8 mouse cellular contexts compared by ENCODE assay signal in the genomic region with DNA sequence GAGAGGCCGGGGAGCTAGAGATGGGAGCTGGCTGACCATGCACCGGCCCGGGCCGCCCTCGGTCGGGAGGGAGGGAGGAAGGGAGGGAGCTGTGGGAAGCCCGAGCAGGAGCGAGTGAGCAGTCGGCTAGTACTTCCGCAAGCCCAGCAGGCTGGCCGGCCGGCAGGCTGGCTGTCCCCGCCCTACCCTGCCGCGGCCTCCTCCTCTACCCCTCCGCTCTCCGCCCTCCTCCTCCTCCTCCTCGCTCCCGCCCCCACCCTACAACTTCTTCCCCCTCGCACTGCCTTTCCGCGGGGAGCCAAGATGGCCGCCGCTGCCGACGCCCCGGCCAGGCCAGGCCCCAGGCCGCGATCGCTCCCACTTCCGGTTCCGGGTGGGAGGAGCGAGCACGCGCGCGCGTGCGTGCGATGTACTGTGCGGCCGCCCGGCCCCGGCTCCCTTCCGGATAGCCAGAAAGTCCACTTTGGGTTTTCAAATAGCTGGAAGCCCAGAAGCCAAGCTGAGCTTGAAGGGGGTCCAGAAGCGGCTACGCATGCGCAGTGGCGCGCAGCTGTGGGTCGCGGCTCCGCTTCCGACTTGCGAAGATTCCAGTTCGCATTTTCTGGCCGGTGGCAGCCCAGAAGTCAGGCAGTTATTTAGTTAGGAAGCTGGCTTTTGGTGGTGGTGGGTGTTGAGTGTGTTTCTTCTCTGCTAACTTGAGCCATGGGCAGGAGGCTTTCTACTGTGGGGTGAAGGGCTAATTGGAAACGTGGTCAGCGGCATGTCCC. TPM values are rescaled to one million over a fixed set of nuclear protein-coding genes. Genes with fewer than 3 reads are reported as not detected.
A peak's percentile ranks its signal among the peaks of the same experiment; 100 is the strongest.
DNase-seq lines count a peak whose midpoint lies in the region; ATAC-seq and TF ChIP-seq lines count a peak whose summit lies in the region.

Actr3 (minus strand) TSS at position 359 of the 767 bp plus-strand sequence.

- peak; percentile 99 for DNase-seq in c-Kit-positive CD71-positive TER-119-positive erythroid progenitor cells, embryonic 14.5 days (ENCODE audit: low spot score)
- peak; percentile 98 for DNase-seq in heart, postnatal 0 days (ENCODE audit: low spot score)
- peak; percentile 100 for DNase-seq in kidney, postnatal 4 days

- H3K4me3 ChIP-seq in E14TG2a.4 (replicated peaks; ENCODE audit: low read length) = peak within 1 kb of the TSS; percentile 93
- H3K4me3 ChIP-seq in forebrain, embryonic 12.5 days (replicated peaks) = peak within 1 kb of the TSS; percentile 82
- H3K4me3 ChIP-seq in heart, postnatal 0 days (ENCODE audit: low read depth, low read length) = peak within 1 kb of the TSS; percentile 85
- peak within 1 kb of the TSS; percentile 92 for H3K4me3 ChIP-seq in liver, embryonic 16.5 days (ENCODE audit: low read depth, low read length)
- peak within 1 kb of the TSS; percentile 86 for H3K4me3 ChIP-seq in neural tube, embryonic 13.5 days
- peak within 1 kb of the TSS; percentile 99 for H3K4me3 ChIP-seq in testis, adult 2 months (ENCODE audit: control insufficient read depth, low read depth, low read length)

- H3K9ac ChIP-seq in forebrain, embryonic 12.5 days = peak within 1 kb of the TSS; percentile 90
- peak within 1 kb of the TSS; percentile 94 for H3K9ac ChIP-seq in heart, postnatal 0 days (replicated peaks; ENCODE audit: low read depth, low read length)
- H3K9ac ChIP-seq in liver, embryonic 16.5 days (ENCODE audit: low read depth, low read length) = peak within 1 kb of the TSS; percentile 95
- H3K9ac ChIP-seq in neural tube, embryonic 13.5 days = peak within 1 kb of the TSS; percentile 92

- peak; percentile 96 for ATAC-seq in forebrain, embryonic 12.5 days (ENCODE audit: low FRiP score)
- peak; percentile 92 for ATAC-seq in heart, postnatal 0 days (ENCODE audit: insufficient read depth, low read depth)
- ATAC-seq in liver, embryonic 16.5 days (ENCODE audit: low read depth) = peak; percentile 92
- ATAC-seq in neural tube, embryonic 13.5 days (ENCODE audit: low read depth) = peak; percentile 96

- under 1% methylated on average over 52 of the region's 59 CpGs for WGBS in forebrain, embryonic 12.5 days
- WGBS in heart, postnatal 0 days = under 1% methylated on average over 50 of the region's 59 CpGs
- under 1% methylated on average over 48 of the region's 59 CpGs for WGBS in liver, embryonic 16.5 days (ENCODE audit: insufficient replicate concordance)
- under 1% methylated on average over 50 of the region's 59 CpGs for WGBS in neural tube, embryonic 13.5 days

- peak; percentile 85 for TF ChIP-seq EP300 in heart, postnatal 0 days (IDR thresholded peaks at IDR 0.05; ENCODE audit: low read depth)

- no peaks in the 10 kb centered on the region for H3K36me3 ChIP-seq in E14TG2a.4 (ENCODE audit: insufficient read depth, low read length)
- no peaks in the 10 kb centered on the region for H3K36me3 ChIP-seq in forebrain, embryonic 12.5 days (replicated peaks)
- no peaks in the 10 kb centered on the region for H3K36me3 ChIP-seq in heart, postnatal 0 days (replicated peaks; ENCODE audit: control insufficient read depth, insufficient read depth, low read length)
- no peaks in the 10 kb centered on the region for H3K36me3 ChIP-seq in liver, embryonic 16.5 days (ENCODE audit: control insufficient read depth, insufficient read depth)
- H3K36me3 ChIP-seq in neural tube, embryonic 13.5 days = no peaks in the 10 kb centered on the region
- H3K36me3 ChIP-seq in testis, adult 2 months (ENCODE audit: control insufficient read depth, insufficient read depth, low read length) = no peaks in the 10 kb centered on the region

- TF ChIP-seq POLR2A in testis, adult 2 months (IDR thresholded peaks at IDR 0.05; ENCODE audit: control insufficient read depth, low read depth, low read length) = peak; percentile 70

- no peaks in the 10 kb centered on the region; the same call in 1 of the 2 replicates for H3K27me3 ChIP-seq in E14TG2a.4 (ENCODE audit: insufficient read depth, low read length)
- no peaks in the 10 kb centered on the region for H3K27me3 ChIP-seq in forebrain, embryonic 12.5 days
- no peaks in the 10 kb centered on the region for H3K27me3 ChIP-seq in heart, postnatal 0 days (ENCODE audit: control insufficient read depth, insufficient read depth, low read length)
- no peaks in the 10 kb centered on the region for H3K27me3 ChIP-seq in liver, embryonic 16.5 days (ENCODE audit: control insufficient read depth, insufficient read depth, low read depth, low read length)
- peaks cover 10% of the 10 kb centered on the region; the same call in 1 of the 2 replicates for H3K27me3 ChIP-seq in neural tube, embryonic 13.5 days
- H3K27me3 ChIP-seq in testis, adult 2 months (ENCODE audit: control insufficient read depth, insufficient read depth, low read length) = no peaks in the 10 kb centered on the region

- H3K27ac ChIP-seq in forebrain, embryonic 12.5 days = peak within 1 kb of the TSS; percentile 97
- H3K27ac ChIP-seq in heart, postnatal 0 days (ENCODE audit: low read depth) = peak within 1 kb of the TSS; percentile 99
- peak within 1 kb of the TSS; percentile 97 for H3K27ac ChIP-seq in liver, embryonic 16.5 days (ENCODE audit: low read length)
- H3K27ac ChIP-seq in neural tube, embryonic 13.5 days (replicated peaks) = peak within 1 kb of the TSS; percentile 99
- peak within 1 kb of the TSS; percentile 96 for H3K27ac ChIP-seq in testis, adult 2 months (ENCODE audit: control insufficient read depth, insufficient read depth, low read depth, low read length)

- no peak for TF ChIP-seq CTCF in E14TG2a.4 (conservative IDR thresholded peaks at IDR 0.05; ENCODE audit: low read length)
- TF ChIP-seq CTCF in heart, postnatal 0 days (IDR thresholded peaks at IDR 0.05; ENCODE audit: low read depth) = no peak
- TF ChIP-seq CTCF in testis, adult 2 months (IDR thresholded peaks at IDR 0.05; ENCODE audit: control insufficient read depth, insufficient read depth, insufficient replicate concordance, low read depth, low read length) = no peak

- peaks cover 44% of the 10 kb centered on the region for H3K4me1 ChIP-seq in E14TG2a.4 (replicated peaks; ENCODE audit: low read depth, low read length)
- peaks cover 20% of the 10 kb centered on the region for H3K4me1 ChIP-seq in forebrain, embryonic 12.5 days
- H3K4me1 ChIP-seq in heart, postnatal 0 days (ENCODE audit: control insufficient read depth, insufficient read depth) = peaks cover 28% of the 10 kb centered on the region
- peaks cover 24% of the 10 kb centered on the region for H3K4me1 ChIP-seq in liver, embryonic 16.5 days (ENCODE audit: control insufficient read depth, low read depth, low read length)
- H3K4me1 ChIP-seq in neural tube, embryonic 13.5 days (replicated peaks) = peaks cover 43% of the 10 kb centered on the region
- H3K4me1 ChIP-seq in testis, adult 2 months (ENCODE audit: control insufficient read depth, insufficient read depth, low read length) = peaks cover 7% of the 10 kb centered on the region

- H3K9me3 ChIP-seq in E14TG2a.4 (ENCODE audit: low read length) = no peaks in the 10 kb centered on the region
- H3K9me3 ChIP-seq in forebrain, embryonic 12.5 days = no peaks in the 10 kb centered on the region
- no peaks in the 10 kb centered on the region for H3K9me3 ChIP-seq in heart, postnatal 0 days (replicated peaks; ENCODE audit: control insufficient read depth, low read length)
- H3K9me3 ChIP-seq in liver, embryonic 16.5 days (replicated peaks; ENCODE audit: control insufficient read depth, low read length) = no peaks in the 10 kb centered on the region
- H3K9me3 ChIP-seq in neural tube, embryonic 13.5 days = no peaks in the 10 kb centered on the region

- peak within 1 kb of the TSS; percentile 59 for H3K4me2 ChIP-seq in forebrain, embryonic 12.5 days
- peak within 1 kb of the TSS; percentile 73 for H3K4me2 ChIP-seq in heart, postnatal 0 days (ENCODE audit: low read depth, low read length)
- H3K4me2 ChIP-seq in liver, embryonic 16.5 days (ENCODE audit: low read depth, low read length) = peak within 1 kb of the TSS; percentile 71
- H3K4me2 ChIP-seq in neural tube, embryonic 13.5 days = peak within 1 kb of the TSS; percentile 68

RNA-seq across cellular contexts. Expression of gene Actr3, which starts in this region (rescaled TPM):
- 237 and 251 TPM in 2 replicates for polyA plus RNA-seq in forebrain, embryonic 12.5 days (2016; fragmentation: Nextera tagmentation; extraction: Ambion mirVana)
- total RNA-seq in heart, postnatal 0 days (2014; rRNA removed; ENCODE audit: low replicate concordance) = 193 and 208 TPM in 2 replicates
- 242 and 287 TPM in 2 replicates for polyA plus RNA-seq in heart, postnatal 0 days (2015; fragmentation: Nextera tagmentation; extraction: Ambion mirVana)
- 123 and 126 TPM in 2 replicates for polyA plus RNA-seq in liver, embryonic 16.5 days (2015; fragmentation: Nextera tagmentation; extraction: Ambion mirVana)
- polyA plus RNA-seq in neural tube, embryonic 13.5 days (2015; fragmentation: Nextera tagmentation; extraction: Ambion mirVana) = 255 and 272 TPM in 2 replicates
- polyA plus RNA-seq in testis, adult 2 months (2012; rRNA removed) = 12.1 and 13.3 TPM in 2 replicates

Comparison
In these comparisons a context has a peak if more than half of its experiments do, and no peak if none do; other contexts are left out.
1. Peak in every context shown above with its lines: DNase-seq, ATAC-seq, H3K4me3 ChIP-seq and H3K27ac ChIP-seq.